Mouse (Mus musculus): ENCODE results near the gene Kcnd2.
A peak's percentile ranks its signal among the peaks of the same experiment; 100 is the strongest.

The Kcnd2 gene

DNA sequence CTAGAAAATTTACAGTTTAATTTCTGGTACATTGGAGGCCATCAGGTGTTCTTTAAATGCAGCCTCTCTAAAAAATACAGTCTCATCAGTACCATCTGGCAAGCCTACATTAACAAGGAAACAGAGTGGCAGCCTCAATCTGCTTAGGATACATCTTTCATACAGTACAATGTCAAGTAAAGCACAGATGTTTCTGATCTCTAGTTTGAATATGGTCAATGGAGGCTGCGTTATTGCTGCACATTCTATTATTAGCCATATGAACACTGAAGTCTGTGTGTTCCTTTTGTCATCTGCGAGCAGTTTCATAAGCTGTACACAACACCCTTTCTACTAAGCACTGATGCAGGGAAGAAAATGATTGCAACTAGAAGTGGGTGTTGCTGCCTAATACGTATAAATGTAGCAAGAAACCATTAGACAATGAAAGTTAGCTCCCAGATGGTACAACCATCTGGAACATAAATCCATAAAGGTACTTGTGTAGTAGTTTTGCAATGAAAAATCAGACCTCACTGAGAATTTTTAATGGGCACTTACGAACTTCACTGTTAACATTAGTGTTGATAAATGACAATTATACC is 209.0 kb downstream of the Kcnd2 start:
- DNase-seq: no peak

- peak; percentile 14 for DNase-seq
These were observed 215.8 kb downstream of the Kcnd2 start for GRCm38 (mm10) chr6:21431120-21431519.

- DNase-seq: no peak
These were observed 249.4 kb downstream of the Kcnd2 start for GRCm38 (mm10) chr6:21464719-21465118.

- DNase-seq: no peak
These were observed 256.7 kb downstream of the Kcnd2 start for GRCm38 (mm10) chr6:21471891-21472544.

- no peak for DNase-seq
These were observed 267.4 kb downstream of the Kcnd2 start for GRCm38 (mm10) chr6:21482714-21483113.

GRCm38 (mm10) chr6:21488536-21488935 is 273.2 kb downstream of the Kcnd2 start:
- no peak for DNase-seq

DNA sequence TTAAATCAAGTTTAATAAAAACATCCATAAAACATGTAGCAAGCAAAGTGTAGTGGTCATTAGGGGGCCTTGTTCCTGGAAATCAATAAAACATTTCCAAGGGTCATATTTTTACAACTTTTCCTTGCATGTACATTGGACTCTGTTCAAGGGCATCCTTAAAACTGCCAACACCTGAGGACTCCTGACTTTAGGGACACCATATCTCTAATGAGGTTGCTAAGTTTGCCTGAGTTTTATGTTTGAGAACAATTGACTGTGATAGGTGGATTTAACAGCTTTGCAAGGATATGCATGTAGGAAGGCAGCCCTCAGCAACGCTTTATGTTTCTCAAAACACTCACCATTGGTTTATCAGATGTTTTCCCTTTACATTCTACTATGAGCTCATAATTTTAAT is 287.6 kb downstream of the Kcnd2 start:
- no peak for DNase-seq

DNA sequence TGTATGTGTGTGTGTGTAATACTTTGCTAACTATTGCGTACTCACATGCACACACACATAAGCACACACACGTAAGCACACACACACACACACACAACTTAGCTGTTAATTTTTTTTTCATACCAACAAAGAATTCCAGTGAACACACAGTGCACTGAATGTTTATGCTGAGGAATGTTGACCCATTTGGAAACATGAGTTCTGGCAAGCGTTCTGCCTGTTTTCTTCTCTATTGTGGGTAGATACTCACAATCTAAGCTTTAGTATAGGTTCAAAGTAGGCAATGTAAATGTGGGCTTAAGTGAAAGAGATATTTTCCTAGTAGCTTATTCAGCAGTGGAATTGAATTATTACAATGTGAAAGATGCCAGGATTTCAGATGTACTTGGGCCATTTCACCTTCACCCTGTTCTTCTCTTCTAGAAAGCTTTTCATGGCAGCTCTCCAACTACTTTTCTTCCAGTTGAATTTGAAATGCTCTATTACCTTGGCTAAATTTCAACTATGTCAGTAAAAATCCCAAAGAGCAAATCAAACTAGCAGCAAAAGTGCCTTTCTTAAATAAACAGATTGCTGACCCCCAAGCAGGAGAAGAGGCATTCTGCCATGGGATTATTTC is 295.4 kb downstream of the Kcnd2 start:
- no peak for DNase-seq

DNA sequence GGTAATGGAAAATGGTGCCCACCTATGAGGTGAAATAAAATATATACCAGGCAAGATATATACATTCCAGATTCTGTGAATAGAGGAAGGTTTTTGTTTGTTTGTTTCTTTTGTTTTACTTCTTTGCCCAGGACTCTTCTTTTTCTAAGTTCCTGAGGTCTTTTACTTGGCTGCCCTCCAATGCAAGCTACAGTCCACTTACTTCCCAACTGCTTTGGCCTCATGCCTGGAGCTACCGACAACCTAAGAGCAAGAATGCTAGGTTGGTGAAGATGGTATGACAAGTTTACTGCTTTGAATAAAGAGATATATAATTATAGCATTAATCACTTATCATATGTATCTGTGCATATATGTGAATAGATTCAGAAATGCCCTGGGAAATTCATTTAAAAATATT is 305.0 kb downstream of the Kcnd2 start:
- DNase-seq: peak; percentile 10

- no peak for DNase-seq
These were observed 312.3 kb downstream of the Kcnd2 start for GRCm38 (mm10) chr6:21527489-21528074.

DNA sequence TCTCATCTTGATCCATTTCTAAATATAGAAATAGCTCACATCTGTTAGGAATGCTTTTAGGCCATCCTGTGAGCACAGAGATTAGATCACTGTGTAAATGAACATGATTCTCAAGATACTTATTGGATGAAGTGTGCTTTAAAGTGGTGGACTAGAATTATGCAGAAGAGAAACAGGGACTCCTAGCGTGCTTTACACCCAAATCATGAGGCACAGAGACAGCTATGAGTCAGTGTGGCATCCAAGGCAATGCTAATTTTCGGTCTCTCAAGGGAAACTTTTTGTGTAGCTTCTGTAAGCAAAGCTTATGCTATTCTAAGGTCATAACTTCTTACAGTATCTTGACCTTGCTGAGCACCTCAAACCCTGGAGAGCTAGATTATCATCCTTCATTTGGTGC is 318.7 kb downstream of the Kcnd2 start:
- DNase-seq: no peak

GRCm38 (mm10) chr6:21534820-21535219 is 319.5 kb downstream of the Kcnd2 start:
- DNase-seq: peak; percentile 22

DNA sequence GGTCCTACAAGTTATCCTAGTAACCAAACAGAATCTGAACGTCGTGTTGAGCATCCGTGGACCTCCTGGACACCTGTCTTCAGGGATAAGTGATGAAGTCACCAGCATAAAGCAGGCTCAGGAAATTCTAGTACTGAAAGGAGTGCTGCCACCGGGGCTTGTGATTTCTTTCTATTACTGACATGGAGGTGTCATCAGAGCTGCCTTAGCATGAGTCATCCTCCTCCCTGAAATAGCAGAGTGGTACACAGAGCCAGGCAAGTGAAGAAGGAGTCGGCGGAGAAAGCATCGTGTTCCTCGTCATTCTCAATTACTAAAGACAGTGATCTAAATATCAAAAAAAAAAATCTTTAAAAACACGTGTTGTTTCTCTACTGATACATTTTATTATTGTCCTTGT is 336.2 kb downstream of the Kcnd2 start:
- DNase-seq: no peak

DNA sequence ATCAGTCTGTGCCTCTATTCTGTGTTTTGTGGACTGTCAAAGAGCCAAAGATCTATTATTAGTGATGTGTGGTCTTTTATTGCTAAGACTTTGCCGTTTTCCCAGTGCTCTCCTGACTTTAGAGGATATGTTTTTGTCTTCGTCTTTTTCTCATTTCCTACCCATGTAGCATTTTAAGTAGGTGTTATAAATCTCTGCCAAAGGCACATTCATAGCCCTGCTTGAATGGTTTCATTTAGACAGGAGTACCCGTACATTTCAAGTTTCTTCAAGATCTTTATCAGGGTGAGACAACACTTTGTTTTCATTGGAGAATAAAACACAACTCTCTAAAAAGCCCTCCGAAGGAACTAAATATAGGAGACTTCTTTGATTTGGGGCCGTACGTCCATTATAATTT is 355.7 kb downstream of the Kcnd2 start:
- DNase-seq: no peak

GRCm38 (mm10) chr6:21590156-21590555 is 374.9 kb downstream of the Kcnd2 start:
- no peak for DNase-seq

DNA sequence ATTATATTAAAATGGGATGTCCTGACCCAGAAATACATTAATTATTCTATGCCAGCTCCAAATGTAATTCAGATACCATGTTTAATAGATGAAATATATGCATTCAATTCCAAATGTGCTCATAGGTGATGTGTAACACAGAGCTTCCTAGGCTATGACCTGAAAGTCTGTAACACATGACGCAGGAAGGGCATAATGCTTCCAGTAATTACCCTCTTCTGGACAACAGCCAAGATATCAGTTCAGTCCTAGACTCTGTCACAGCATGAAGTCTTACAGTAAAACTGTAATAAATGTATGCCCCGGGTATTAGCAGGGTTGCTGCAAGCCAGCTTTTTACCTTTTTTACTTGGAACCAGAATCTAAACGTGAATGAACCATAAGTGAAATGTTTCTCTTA is 382.1 kb downstream of the Kcnd2 start:
- no peak for DNase-seq

DNA sequence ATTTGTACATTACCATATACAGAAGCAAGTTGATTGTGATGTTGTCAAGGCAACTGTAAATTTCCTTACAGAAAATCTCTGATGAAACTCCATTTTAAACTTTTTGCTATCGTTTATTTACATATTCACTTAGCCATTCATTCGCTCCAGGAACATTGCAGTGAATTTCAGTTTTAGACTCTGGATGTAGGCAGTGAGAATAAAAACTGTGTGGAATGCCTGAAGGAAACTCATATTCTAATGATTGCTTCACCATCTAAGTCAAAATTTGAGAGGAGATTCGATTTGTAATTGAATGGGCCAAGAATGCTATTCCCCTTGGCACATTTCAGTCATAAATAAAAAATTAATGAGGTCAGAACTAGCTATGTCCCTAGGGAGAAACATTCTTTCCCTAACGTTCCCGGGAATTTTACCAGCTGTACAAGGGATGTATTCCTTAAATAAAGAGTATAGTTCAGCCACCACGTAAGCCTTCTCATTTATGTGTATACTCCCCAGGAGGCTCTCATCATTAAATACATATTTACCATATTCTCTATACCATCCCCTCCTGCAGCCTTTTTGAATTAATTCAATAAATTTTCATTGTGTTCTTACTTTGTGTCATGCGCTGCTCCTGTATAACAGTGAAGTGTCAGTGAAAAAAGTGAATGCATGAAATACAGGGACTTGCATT is 394.2 kb downstream of the Kcnd2 start:
- no peak for DNase-seq

- DNase-seq: no peak
These were observed 414.7 kb downstream of the Kcnd2 start for GRCm38 (mm10) chr6:21629989-21630388.

GRCm38 (mm10) chr6:21655681-21656080 is 440.4 kb downstream of the Kcnd2 start:
- no peak for DNase-seq

DNA sequence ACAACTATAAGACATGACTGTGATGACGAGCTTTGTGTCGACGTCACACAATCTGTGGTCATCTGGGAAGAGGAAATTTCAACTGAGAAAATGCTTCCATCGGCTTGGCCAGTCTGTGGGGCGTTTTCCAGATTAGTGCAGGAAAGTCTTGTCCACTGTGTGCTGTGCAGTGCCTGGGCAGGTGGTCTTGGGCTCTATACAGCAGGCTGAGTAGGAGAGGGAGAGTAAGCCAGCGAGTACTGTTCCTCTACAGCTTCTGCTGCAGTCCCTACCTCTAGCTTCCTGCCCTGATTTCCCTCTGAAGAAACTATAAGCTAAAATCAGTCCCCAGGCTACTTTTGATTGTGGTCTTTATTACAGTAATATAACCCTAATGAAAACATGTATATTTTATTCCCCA is 448.8 kb downstream of the Kcnd2 start:
- no peak for DNase-seq

GRCm38 (mm10) chr6:21664638-21665037 is 449.3 kb downstream of the Kcnd2 start:
- DNase-seq: no peak

DNA sequence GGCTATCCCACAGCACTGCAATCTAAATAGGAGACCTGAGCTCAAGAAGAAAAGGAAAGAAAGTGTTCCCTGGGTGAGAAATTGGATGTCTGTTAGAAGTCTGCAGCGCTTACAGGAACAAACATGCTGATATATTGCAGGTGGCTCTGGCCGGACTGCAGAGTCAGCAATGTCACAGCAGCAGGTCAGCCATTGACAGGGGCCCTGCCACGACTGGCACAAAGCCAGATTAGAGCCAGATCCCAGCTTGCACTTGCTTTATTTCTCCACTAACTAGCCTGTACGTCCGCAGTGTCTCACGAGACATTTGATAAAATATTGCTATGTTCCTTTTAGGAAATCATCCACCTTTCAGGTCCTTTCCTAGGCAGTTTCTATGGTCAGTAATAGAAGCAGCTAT is 468.9 kb downstream of the Kcnd2 start:
- DNase-seq: peak; percentile 68

DNA sequence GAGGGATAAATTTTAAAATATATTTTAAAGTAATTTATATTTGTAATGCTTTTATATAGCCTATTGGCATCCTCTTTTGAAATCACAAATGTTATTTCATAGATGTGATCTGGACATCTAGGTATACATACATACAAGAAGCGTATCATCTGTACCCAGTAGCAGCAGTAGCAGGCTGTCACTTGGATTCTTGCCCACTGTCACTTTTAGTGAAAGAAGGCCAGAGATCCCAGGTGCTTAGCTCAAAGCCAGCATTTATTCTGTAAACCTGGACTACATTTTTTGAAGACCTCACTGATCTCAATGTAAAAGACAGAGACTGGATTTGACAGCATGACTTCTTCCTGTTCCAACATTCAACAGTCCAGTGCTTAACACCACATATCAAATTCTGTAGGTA is 471.1 kb downstream of the Kcnd2 start:
- DNase-seq: peak; percentile 35
